Mouse (Mus musculus) hindbrain, embryonic 14.5 days (tissue): Measurements from ENCODE around the gene Tceanc2. TPM values are rescaled to one million over a fixed set of nuclear protein-coding genes. Genes with fewer than 3 reads are reported as not detected.

Source experiments
- ATAC-seq: fragments of 200-750 bp; cut with Nextera tagmentation; 2 replicates; pipeline ENCODE4 v1.8.0; 2017; ENCODE audit warnings: moderate number of reproducible peaks, mild to moderate bottlenecking, moderate TSS enrichment, moderate library complexity; ENCODE audit not compliant: low FRiP score
- DNase-seq: peaks from one replicate; pipeline ENCODE4 v3.0.0-alpha.2; 2015; ENCODE audit warnings: low spot score
- H3K27ac ChIP-seq: fragments of 300-500 bp; sonication (generic); 2 replicates; pipeline ENCODE4 v1.5.1; 2014; ENCODE audit warnings: mild to moderate bottlenecking, moderate library complexity
- H3K27me3 ChIP-seq: fragments of 300-500 bp; sonication (generic); 2 replicates; pipeline ENCODE4 v1.6.1; 2014; ENCODE audit warnings: mild to moderate bottlenecking, low read length, mixed read lengths; ENCODE audit not compliant: control insufficient read depth, insufficient read depth
- H3K36me3 ChIP-seq: fragments of 300-500 bp; sonication (generic); replicated peaks from 2 replicates; pipeline ENCODE4 v1.6.1; 2014; ENCODE audit not compliant: control insufficient read depth, insufficient read depth
- H3K4me1 ChIP-seq: fragments of 300-500 bp; sonication (generic); replicated peaks from 2 replicates; pipeline ENCODE4 v1.6.1; 2014; ENCODE audit warnings: antibody characterized with exemption, low read length, mixed read lengths; ENCODE audit not compliant: control insufficient read depth, insufficient read depth
- H3K4me2 ChIP-seq: fragments of 300-500 bp; sonication (generic); replicated peaks from 2 replicates; pipeline ENCODE4 v1.6.1; 2014; ENCODE audit warnings: mild to moderate bottlenecking, moderate library complexity
- H3K4me3 ChIP-seq: fragments of 300-500 bp; sonication (generic); replicated peaks from 2 replicates; pipeline ENCODE4 v1.5.1; 2014; ENCODE audit warnings: mild to moderate bottlenecking, low read length
- H3K9ac ChIP-seq: fragments of 300-500 bp; sonication (generic); 2 replicates; pipeline ENCODE4 v1.6.1; 2014
- H3K9me3 ChIP-seq: fragments of 300-500 bp; sonication (generic); 2 replicates; pipeline ENCODE4 v1.6.1; 2016; ENCODE audit warnings: low read length; ENCODE audit not compliant: control insufficient read depth
- WGBS: fragments of 180-500 bp; shearing (Covaris S2); extraction: QIAGEN DNeasy Blood & Tissue Kit; methylation state at CpG from one replicate; pipeline ENCODE4 v1.1.7; 2014; 5-methylcytosine and 5-hydroxymethylcytosine counted together
- polyA plus RNA-seq: library from polyadenylated mRNA; unstranded; fragments of >200 nt; fragmentation: Nextera tagmentation; extraction: Ambion mirVana; gene quantifications from 2 replicates; pipeline ENCODE4 v1.2.1, GENCODE M21; 2014

The Tceanc2 gene
- polyA plus RNA-seq, 1 experiment from 2014 or later: 22.9 TPM

- no peak overlapping the region for H3K27ac ChIP-seq
- H3K9ac ChIP-seq: no peak overlapping the region
- H3K4me3 ChIP-seq: no peak overlapping the region
- ATAC-seq (no peak), DNase-seq (no peak)
- no peak overlapping the region for H3K4me2 ChIP-seq
- peaks cover 27% of the 10 kb centered on the region for H3K36me3 ChIP-seq
- H3K4me1 ChIP-seq: no peaks in the 10 kb centered on the region
- H3K9me3 ChIP-seq: no peaks in the 10 kb centered on the region
- 86% methylated on average over 5 of the region's 5 CpGs for WGBS
- H3K27me3 ChIP-seq: no peaks in the 10 kb centered on the region
These were observed 31.7 kb upstream of the Tceanc2 start for GRCm38 (mm10) chr4:107210483-107211097.

- Histone ChIP-seq H3K4me1 (no peaks in the 10 kb centered on the region), H3K4me2 (no peak within 1 kb of the TSS), H3K4me3 (no peak within 1 kb of the TSS), H3K9ac (no peak within 1 kb of the TSS), H3K9me3 (no peaks in the 10 kb centered on the region), H3K36me3 (peaks cover 44% of the 10 kb centered on the region), H3K27ac (no peak within 1 kb of the TSS), H3K27me3 (no peaks in the 10 kb centered on the region)
- 90% methylated on average over 3 of the region's 3 CpGs for WGBS
- ATAC-seq (no peak), DNase-seq (no peak)
These were observed 30.0 kb upstream of the Tceanc2 start, which contains the start of gene Ldlrad1 for GRCm38 (mm10) chr4:107208880-107209279. TSS of gene Ldlrad1 (plus strand) at chr4:107209180.

- Histone ChIP-seq H3K4me3 (no peak overlapping the region), H3K27me3 (no peaks in the 10 kb centered on the region), H3K36me3 (peaks cover 61% of the 10 kb centered on the region), H3K4me2 (no peak overlapping the region), H3K9ac (no peak overlapping the region), H3K9me3 (no peaks in the 10 kb centered on the region), H3K4me1 (no peaks in the 10 kb centered on the region), H3K27ac (no peak overlapping the region)
- DNase-seq (no peak), ATAC-seq (no peak)
- 95% methylated on average over 2 of the region's 2 CpGs for WGBS
These were observed 28.1 kb upstream of the Tceanc2 start for GRCm38 (mm10) chr4:107207016-107207415.

GRCm38 (mm10) chr4:107203001-107203400 lies 24.1 kb upstream of the Tceanc2 start:
- H3K9me3 ChIP-seq: no peaks in the 10 kb centered on the region
- ATAC-seq: no peak
- H3K4me3 ChIP-seq: no peak overlapping the region
- H3K27ac ChIP-seq: no peak overlapping the region
- peaks cover 95% of the 10 kb centered on the region for H3K36me3 ChIP-seq
- no peak for DNase-seq
- H3K9ac ChIP-seq: no peak overlapping the region
- WGBS: 87% methylated on average over 7 of the region's 7 CpGs
- H3K27me3 ChIP-seq: no peaks in the 10 kb centered on the region
- no peak overlapping the region for H3K4me2 ChIP-seq
- H3K4me1 ChIP-seq: no peaks in the 10 kb centered on the region

GRCm38 (mm10) chr4:107201779-107202178 lies 22.9 kb upstream of the Tceanc2 start:
- H3K27me3 ChIP-seq: no peaks in the 10 kb centered on the region
- no peak overlapping the region for H3K27ac ChIP-seq
- H3K4me2 ChIP-seq: no peak overlapping the region
- no peaks in the 10 kb centered on the region for H3K4me1 ChIP-seq
- H3K9me3 ChIP-seq: no peaks in the 10 kb centered on the region
- DNase-seq: no peak
- H3K4me3 ChIP-seq: no peak overlapping the region
- H3K9ac ChIP-seq: no peak overlapping the region
- no peak for ATAC-seq
- 97% methylated on average over 3 of the region's 3 CpGs for WGBS
- H3K36me3 ChIP-seq: peaks cover 93% of the 10 kb centered on the region

GRCm38 (mm10) chr4:107198072-107198471 lies 19.2 kb upstream of the Tceanc2 start:
- H3K36me3 ChIP-seq: peaks cover 96% of the 10 kb centered on the region
- 95% methylated on average over 5 of the region's 5 CpGs for WGBS

GRCm38 (mm10) chr4:107196454-107196853 lies 17.5 kb upstream of the Tceanc2 start:
- no peaks in the 10 kb centered on the region for H3K4me1 ChIP-seq
- H3K9ac ChIP-seq: no peak overlapping the region
- H3K9me3 ChIP-seq: no peaks in the 10 kb centered on the region
- ATAC-seq (no peak), DNase-seq (no peak)
- H3K27me3 ChIP-seq: no peaks in the 10 kb centered on the region
- WGBS: 100% methylated on average over 2 of the region's 2 CpGs
- H3K36me3 ChIP-seq: peaks cover 94% of the 10 kb centered on the region
- H3K4me2 ChIP-seq: no peak overlapping the region
- H3K4me3 ChIP-seq: no peak overlapping the region
- no peak overlapping the region for H3K27ac ChIP-seq

More at GRCm38 (mm10) chr4:107198072-107198471, 19.2 kb upstream of the Tceanc2 start:
- DNase-seq (no peak), ATAC-seq (no peak)
- Histone ChIP-seq H3K9ac (no peak overlapping the region), H3K4me2 (no peak overlapping the region), H3K27ac (no peak overlapping the region), H3K27me3 (no peaks in the 10 kb centered on the region), H3K9me3 (no peaks in the 10 kb centered on the region), H3K4me3 (no peak overlapping the region), H3K4me1 (no peaks in the 10 kb centered on the region)

GRCm38 (mm10) chr4:107193841-107194240 lies 14.9 kb upstream of the Tceanc2 start:
- no peak overlapping the region for H3K4me2 ChIP-seq
- no peaks in the 10 kb centered on the region for H3K4me1 ChIP-seq
- DNase-seq (no peak), ATAC-seq (no peak)
- H3K36me3 ChIP-seq: peaks cover 93% of the 10 kb centered on the region
- no peak overlapping the region for H3K27ac ChIP-seq
- H3K4me3 ChIP-seq: no peak overlapping the region
- 98% methylated on average over 3 of the region's 3 CpGs for WGBS
- H3K9me3 ChIP-seq: no peaks in the 10 kb centered on the region
- H3K9ac ChIP-seq: no peak overlapping the region
- no peaks in the 10 kb centered on the region for H3K27me3 ChIP-seq

- peaks cover 16% of the 10 kb centered on the region for H3K4me1 ChIP-seq
- DNase-seq (no peak), ATAC-seq (no peak)
- H3K9ac ChIP-seq: no peak overlapping the region
- no peak overlapping the region for H3K4me3 ChIP-seq
- H3K9me3 ChIP-seq: no peaks in the 10 kb centered on the region
- whole genome bisulfite sequencing: 76% methylated on average over 3 of the region's 3 CpGs
- H3K36me3 ChIP-seq: peaks cover 50% of the 10 kb centered on the region
- no peak overlapping the region for H3K27ac ChIP-seq
- no peaks in the 10 kb centered on the region for H3K27me3 ChIP-seq
- no peak overlapping the region for H3K4me2 ChIP-seq
These were observed 6.8 kb upstream of the Tceanc2 start for GRCm38 (mm10) chr4:107185703-107186102.

GRCm38 (mm10) chr4:107183203-107183602 lies 4.3 kb upstream of the Tceanc2 start:
- H3K4me3 ChIP-seq: no peak overlapping the region
- peaks cover 26% of the 10 kb centered on the region for H3K4me1 ChIP-seq
- H3K36me3 ChIP-seq: peaks cover 26% of the 10 kb centered on the region
- no peaks in the 10 kb centered on the region for H3K27me3 ChIP-seq
- H3K9me3 ChIP-seq: no peaks in the 10 kb centered on the region
- no peak overlapping the region for H3K9ac ChIP-seq
- ATAC-seq (no peak), DNase-seq (no peak)
- no peak overlapping the region for H3K27ac ChIP-seq
- no peak overlapping the region for H3K4me2 ChIP-seq
- 87% methylated on average over 4 of the region's 4 CpGs for WGBS
